Mouse (Mus musculus): Measurements from ENCODE around the gene Olfr187.
"Not testable (repeated sequence)": the region's sequence is repeated elsewhere in the genome, so short reads cannot be mapped to it uniquely, and the experiment has no call there.

DNA sequence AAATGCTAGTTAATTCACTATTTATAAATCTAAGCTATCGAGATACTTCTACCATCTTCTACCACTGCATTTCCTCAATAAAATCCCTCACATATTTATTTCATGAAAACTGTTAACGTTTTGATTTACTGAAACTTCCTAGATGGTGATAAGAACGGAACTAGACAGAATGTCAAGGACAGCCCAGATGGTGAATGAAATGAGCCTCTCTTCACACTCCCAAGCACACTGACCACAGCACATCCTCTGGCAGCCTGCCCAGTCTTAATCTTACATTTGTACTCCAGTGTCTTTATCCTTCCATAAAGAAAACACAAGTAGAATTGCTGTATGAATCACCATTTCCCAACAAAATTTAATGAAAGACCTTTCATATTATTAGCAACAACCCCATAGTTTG, 22.8 kb upstream of the Olfr187 start:
- not testable (repeated sequence) for TF ChIP-seq CHD2 (IDR thresholded peaks at IDR 0.05; ENCODE audit: low read depth, low read length); ZC3H11A (IDR thresholded peaks at IDR 0.05; ENCODE audit: borderline replicate concordance, low read depth, low read length); HCFC1 (IDR thresholded peaks at IDR 0.05; ENCODE audit: borderline replicate concordance, insufficient read depth, low read length); MAFK (IDR thresholded peaks at IDR 0.05; ENCODE audit: insufficient read depth, low read depth, low read length); ZNF384 (IDR thresholded peaks at IDR 0.05; ENCODE audit: low read depth, low read length)
